Mouse (Mus musculus) hindbrain, embryonic 10.5 days (tissue): ENCODE results near the gene Rcor3. TPM values are rescaled to one million over a fixed set of nuclear protein-coding genes. Genes with fewer than 3 reads are reported as not detected.

Experiments used
- DNase-seq: peaks from one replicate; pipeline ENCODE4 v3.0.0-alpha.2; 2017; ENCODE audit warnings: low spot score
- H3K27ac ChIP-seq: fragments of 300-500 bp; sonication (generic); 2 replicates; pipeline ENCODE4 v1.5.1; 2016; ENCODE audit warnings: mild to moderate bottlenecking, moderate library complexity
- H3K27me3 ChIP-seq: fragments of 300-500 bp; sonication (generic); 2 replicates; pipeline ENCODE4 v1.6.1; 2016; ENCODE audit warnings: mild to moderate bottlenecking; ENCODE audit not compliant: poor library complexity, insufficient read depth, severe bottlenecking
- H3K36me3 ChIP-seq: fragments of 300-500 bp; sonication (generic); 2 replicates; pipeline ENCODE4 v1.6.1; 2016; ENCODE audit warnings: mild to moderate bottlenecking, moderate library complexity
- H3K4me1 ChIP-seq: fragments of 300-500 bp; sonication (generic); replicated peaks from 2 replicates; pipeline ENCODE4 v1.6.1; 2016; ENCODE audit warnings: mild to moderate bottlenecking
- H3K4me3 ChIP-seq: fragments of 300-500 bp; sonication (generic); 2 replicates; pipeline ENCODE4 v1.5.1; 2016; ENCODE audit warnings: mild to moderate bottlenecking, moderate library complexity
- H3K9me3 ChIP-seq: fragments of 300-500 bp; sonication (generic); 2 replicates; pipeline ENCODE4 v1.6.1; 2016; ENCODE audit warnings: mild to moderate bottlenecking, moderate library complexity
- WGBS: fragments of 180-500 bp; shearing (Covaris S2); methylation state at CpG from one replicate; pipeline ENCODE4 v1.1.7; 2016; 5-methylcytosine and 5-hydroxymethylcytosine counted together
- polyA plus RNA-seq: library from polyadenylated mRNA; unstranded; fragments of >200 nt; fragmentation: Nextera tagmentation; extraction: Ambion mirVana; gene quantifications from 2 replicates; pipeline ENCODE4 v1.2.1, GENCODE M21; 2016

Rcor3 gene
- polyA plus RNA-seq, 1 experiment from 2014 or later = 15.1 TPM

DNA sequence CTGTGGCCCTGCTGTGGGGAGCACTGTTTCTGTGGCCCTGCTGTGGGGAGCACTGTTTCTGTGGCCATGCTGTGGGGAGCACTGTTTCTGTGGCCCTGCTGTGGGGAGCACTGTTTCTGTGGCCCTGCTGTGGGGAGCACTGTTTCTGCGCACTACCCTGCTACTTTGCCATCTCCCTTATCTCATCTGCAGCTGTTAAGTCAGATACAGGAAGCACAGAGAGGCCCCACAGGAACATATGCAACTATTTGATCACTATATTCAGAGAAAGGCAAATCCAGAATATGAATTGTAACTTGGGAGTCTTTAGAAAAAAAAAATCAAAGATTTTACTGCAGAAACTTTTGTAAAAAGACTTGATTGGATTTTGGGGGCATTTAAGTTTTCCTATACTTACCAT is 22.5 kb downstream of the Rcor3 start:
- peaks cover 90% of the 10 kb centered on the region for H3K36me3 ChIP-seq
- DNase-seq = no peak
- H3K4me1 ChIP-seq = no peaks in the 10 kb centered on the region
- H3K27ac ChIP-seq = no peak overlapping the region
- 95% methylated on average over 1 of the region's 1 CpGs for WGBS
- no peak overlapping the region for H3K4me3 ChIP-seq
- no peaks in the 10 kb centered on the region for H3K27me3 ChIP-seq
- H3K9me3 ChIP-seq = no peaks in the 10 kb centered on the region

DNA sequence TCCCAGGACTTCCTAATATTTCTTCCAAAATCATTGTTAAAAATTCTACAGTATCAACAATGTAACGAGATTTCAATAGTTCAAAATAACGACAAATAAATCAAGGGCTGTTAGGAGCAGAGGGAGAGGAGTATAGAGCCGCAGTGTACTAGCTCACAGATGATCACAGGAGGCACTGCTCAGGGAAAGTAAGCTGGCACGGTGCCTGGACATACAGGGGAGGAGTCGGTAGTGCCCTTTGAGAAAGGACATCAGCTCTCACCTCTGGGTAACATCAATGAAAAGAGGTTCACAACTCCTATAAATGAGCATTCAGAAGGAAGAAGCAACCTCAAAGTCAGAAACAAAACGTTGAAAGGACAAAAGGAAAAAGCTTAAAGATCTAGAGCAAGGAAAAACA is 28.7 kb downstream of the Rcor3 start:
- WGBS = 87% methylated on average over 6 of the region's 6 CpGs
- Histone ChIP-seq H3K4me3 (no peak overlapping the region), H3K27ac (no peak overlapping the region), H3K4me1 (no peaks in the 10 kb centered on the region), H3K27me3 (no peaks in the 10 kb centered on the region), H3K9me3 (no peaks in the 10 kb centered on the region), H3K36me3 (peaks cover 55% of the 10 kb centered on the region)
- DNase-seq = no peak

DNA sequence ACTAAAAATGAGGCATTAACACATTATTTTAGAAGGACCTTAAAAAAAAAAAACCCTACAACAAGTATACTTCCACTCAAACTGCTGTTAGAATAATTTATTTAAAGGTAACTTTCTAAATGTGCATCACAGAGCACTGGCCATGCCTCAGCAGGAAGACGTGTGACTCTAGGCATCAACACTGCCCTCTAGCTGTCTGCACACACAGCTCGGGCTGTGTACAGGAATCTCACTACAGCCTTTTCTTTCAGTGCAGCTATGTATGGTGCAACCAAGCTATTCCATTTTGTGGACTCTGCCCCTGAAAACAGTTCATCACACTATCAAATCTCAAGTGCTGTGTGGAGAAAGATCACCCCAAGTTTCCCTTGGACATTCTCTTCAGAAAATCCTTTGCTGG is 30.5 kb downstream of the Rcor3 start:
- Histone ChIP-seq H3K4me1 (no peaks in the 10 kb centered on the region), H3K27ac (no peak overlapping the region), H3K36me3 (peaks cover 49% of the 10 kb centered on the region), H3K9me3 (no peaks in the 10 kb centered on the region), H3K4me3 (no peak overlapping the region), H3K27me3 (no peaks in the 10 kb centered on the region)
- 17% methylated on average over 2 of the region's 2 CpGs for WGBS
- DNase-seq = no peak

DNA sequence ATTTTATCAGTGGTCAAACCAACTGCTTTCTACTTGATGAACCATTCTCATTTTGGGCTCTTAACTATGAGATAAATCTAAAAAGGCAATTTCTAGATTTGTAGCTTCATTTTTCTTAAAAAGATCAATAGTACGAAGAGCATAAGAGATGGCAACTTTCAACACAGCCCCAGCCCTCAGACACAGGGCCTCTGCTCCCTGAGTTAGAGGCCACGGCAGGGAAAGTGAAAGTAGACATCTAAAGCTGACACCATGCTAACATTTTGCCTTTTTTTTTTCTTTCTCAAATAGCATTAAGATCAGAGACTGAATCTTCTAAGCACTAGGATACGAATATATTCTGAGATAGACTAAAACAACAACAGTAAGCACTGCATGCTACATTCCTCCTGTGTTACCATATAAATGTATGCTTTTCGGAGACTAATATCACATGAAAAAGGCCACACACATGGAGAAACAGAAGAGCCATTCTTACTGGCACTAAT is 31.9 kb downstream of the Rcor3 start:
- no peak for DNase-seq
- Histone ChIP-seq H3K4me3 (no peak overlapping the region), H3K27me3 (no peaks in the 10 kb centered on the region), H3K27ac (no peak overlapping the region), H3K9me3 (no peaks in the 10 kb centered on the region), H3K4me1 (no peaks in the 10 kb centered on the region), H3K36me3 (peaks cover 44% of the 10 kb centered on the region)
- WGBS = 84% methylated on average over 4 of the region's 4 CpGs

DNA sequence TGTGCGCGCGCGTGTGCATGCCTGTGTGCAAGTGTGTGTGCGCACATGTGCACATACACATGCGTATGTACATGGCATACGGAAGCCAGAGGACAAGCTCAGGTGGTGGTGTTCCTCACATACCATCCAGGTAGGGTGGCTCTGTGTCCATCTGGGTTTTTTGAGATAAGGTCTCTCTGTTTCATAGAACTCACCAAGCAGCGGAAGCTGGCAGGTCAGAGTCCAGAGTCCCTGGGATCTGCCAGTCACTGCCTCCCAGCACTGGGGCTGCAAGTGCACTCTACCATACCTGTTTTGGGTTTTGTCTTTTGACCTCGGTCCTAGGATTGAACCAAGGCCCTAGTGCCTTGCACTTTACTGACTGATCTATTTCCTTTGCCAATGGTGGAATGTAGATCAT is 33.8 kb downstream of the Rcor3 start:
- WGBS = 97% methylated on average over 9 of the region's 9 CpGs
- Histone ChIP-seq H3K27me3 (no peaks in the 10 kb centered on the region), H3K27ac (no peak overlapping the region), H3K4me3 (no peak overlapping the region), H3K4me1 (no peaks in the 10 kb centered on the region), H3K9me3 (no peaks in the 10 kb centered on the region), H3K36me3 (peaks cover 39% of the 10 kb centered on the region)
- no peak for DNase-seq

DNA sequence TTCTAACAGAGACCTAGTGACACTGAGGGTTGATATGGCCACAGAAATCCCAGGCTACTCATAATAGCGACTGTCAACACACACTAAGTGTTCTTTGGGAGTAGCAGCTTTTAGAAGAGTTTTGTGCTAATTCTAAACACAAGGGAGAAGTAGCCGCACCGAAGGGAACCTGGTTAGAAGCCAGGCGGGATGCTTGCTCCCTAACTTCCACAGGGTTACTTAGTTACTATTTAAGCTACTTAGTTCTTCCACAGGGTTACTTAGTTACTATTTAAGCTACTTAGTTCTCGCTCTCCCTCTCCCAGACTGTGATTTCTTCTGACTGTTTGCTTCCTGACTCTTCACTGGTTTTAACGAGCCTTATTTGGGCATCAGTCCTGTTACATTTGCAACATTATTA is 34.7 kb downstream of the Rcor3 start:
- peaks cover 37% of the 10 kb centered on the region for H3K36me3 ChIP-seq
- no peak overlapping the region for H3K4me3 ChIP-seq
- H3K4me1 ChIP-seq = no peaks in the 10 kb centered on the region
- H3K27me3 ChIP-seq = no peaks in the 10 kb centered on the region
- H3K27ac ChIP-seq = no peak overlapping the region
- no peak for DNase-seq
- 79% methylated on average over 6 of the region's 6 CpGs for WGBS
- no peaks in the 10 kb centered on the region for H3K9me3 ChIP-seq

DNA sequence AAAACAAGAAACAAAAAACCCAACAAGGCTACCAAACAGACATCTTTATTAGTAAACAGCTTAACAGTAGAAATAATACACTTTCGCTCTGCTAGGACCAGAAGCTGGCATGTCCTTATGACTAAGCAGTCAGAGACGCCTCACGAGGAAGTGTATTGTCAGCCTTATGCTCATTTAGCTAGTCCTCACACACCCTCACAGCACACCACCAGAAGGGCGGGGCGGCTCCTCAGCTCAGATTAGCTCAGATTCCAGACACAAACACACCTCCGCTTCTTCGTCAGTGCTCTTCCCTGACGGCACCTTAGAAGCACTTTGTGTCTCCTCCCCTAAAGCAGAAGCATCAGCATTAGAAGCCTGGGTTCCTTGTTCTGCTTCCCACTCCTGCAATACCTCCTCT is 36.5 kb downstream of the Rcor3 start:
- DNase-seq = no peak
- Histone ChIP-seq H3K4me3 (no peak overlapping the region), H3K27ac (no peak overlapping the region), H3K36me3 (peaks cover 36% of the 10 kb centered on the region), H3K9me3 (no peaks in the 10 kb centered on the region), H3K27me3 (no peaks in the 10 kb centered on the region), H3K4me1 (no peaks in the 10 kb centered on the region)
- WGBS = 90% methylated on average over 8 of the region's 8 CpGs

DNA sequence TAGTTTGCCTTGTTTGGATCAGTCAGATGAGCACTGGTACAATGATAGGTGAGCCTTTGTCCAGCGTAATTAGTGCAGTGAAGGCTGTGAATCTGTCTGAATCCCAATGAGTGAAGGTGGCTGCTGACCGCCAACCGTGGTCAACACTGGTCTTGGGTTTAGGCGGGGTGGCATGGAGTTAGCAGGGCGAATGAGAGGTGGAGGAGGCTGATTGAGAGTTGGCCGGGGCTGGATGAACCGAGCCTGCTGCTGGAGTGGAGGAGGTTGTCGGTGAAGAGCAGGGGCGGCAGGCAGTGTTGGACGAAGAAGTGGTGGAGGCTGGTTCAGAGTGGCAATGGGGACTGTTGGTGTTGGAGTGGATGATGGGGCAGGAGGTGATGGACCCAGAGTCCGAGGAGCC is 37.1 kb downstream of the Rcor3 start:
- WGBS = 90% methylated on average over 11 of the region's 11 CpGs
- H3K4me1 ChIP-seq = no peaks in the 10 kb centered on the region
- no peak overlapping the region for H3K27ac ChIP-seq
- no peak overlapping the region for H3K4me3 ChIP-seq
- no peak for DNase-seq
- H3K27me3 ChIP-seq = no peaks in the 10 kb centered on the region
- H3K36me3 ChIP-seq = peaks cover 36% of the 10 kb centered on the region
- H3K9me3 ChIP-seq = no peaks in the 10 kb centered on the region

DNA sequence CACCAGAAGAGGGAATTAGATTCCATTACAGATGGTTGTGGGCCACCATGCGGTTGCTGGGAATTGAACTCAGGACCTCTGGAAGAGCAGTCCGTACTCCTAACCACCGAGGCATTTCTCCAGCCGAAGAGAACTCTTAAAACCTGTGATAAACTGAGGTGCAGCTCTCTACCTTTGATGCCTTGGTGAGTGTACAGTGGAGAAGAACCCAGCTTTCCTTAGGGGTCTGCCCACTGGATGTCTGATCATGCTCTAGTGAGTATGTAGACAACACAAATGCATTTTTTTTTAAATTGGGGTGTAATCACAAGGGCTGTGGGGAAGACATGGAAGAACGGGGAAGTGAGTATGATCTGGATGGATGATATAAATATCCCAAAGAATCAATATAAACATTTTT is 42.2 kb downstream of the Rcor3 start:
- H3K4me3 ChIP-seq = no peak overlapping the region
- H3K9me3 ChIP-seq = no peaks in the 10 kb centered on the region
- H3K27me3 ChIP-seq = peaks cover 20% of the 10 kb centered on the region
- WGBS = 92% methylated on average over 5 of the region's 5 CpGs
- peaks cover 13% of the 10 kb centered on the region for H3K36me3 ChIP-seq
- no peak for DNase-seq
- H3K4me1 ChIP-seq = peaks cover 14% of the 10 kb centered on the region
- H3K27ac ChIP-seq = no peak overlapping the region

DNA sequence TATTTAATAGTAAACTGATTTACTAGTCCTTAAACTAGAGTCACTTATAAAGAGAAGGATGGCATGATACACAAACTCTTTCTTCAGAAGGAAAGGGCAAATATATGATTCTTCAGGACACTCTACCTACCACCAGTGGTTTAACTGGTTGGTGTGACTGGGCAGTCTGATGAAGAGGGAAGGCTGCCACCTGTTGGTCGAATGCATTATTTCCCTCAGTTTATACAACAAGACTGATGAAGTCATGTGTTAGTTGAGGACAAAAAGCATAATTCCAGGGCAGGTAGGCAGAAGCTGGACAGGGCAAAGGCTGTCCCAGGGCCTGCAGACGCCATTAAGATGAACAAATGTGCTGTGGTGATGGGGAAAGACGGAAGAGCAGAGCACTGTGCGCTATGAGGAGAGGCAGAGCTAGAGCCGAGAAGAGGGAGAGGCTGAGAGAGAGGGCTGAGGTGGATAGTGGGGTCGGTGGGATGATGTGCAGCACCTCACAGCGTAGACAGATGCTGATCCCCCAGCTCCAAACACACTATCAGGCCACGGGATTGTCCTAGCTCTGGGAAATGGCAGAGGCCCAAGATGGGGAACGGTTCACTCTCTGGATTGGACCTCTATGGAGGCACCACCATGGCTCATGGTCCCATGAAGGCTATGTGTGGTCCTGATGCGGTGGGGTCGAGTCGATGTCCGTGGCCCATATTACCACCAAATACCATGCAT is 43.3 kb downstream of the Rcor3 start:
- peak; percentile 50 for DNase-seq
- Histone ChIP-seq H3K4me3 (no peak overlapping the region), H3K27ac (no peak overlapping the region), H3K27me3 (peaks cover 30% of the 10 kb centered on the region), H3K9me3 (no peaks in the 10 kb centered on the region), H3K36me3 (peaks cover 9% of the 10 kb centered on the region; the same call in 1 of the 2 replicates), H3K4me1 (peaks cover 14% of the 10 kb centered on the region)
- WGBS = 65% methylated on average over 13 of the region's 13 CpGs

DNA sequence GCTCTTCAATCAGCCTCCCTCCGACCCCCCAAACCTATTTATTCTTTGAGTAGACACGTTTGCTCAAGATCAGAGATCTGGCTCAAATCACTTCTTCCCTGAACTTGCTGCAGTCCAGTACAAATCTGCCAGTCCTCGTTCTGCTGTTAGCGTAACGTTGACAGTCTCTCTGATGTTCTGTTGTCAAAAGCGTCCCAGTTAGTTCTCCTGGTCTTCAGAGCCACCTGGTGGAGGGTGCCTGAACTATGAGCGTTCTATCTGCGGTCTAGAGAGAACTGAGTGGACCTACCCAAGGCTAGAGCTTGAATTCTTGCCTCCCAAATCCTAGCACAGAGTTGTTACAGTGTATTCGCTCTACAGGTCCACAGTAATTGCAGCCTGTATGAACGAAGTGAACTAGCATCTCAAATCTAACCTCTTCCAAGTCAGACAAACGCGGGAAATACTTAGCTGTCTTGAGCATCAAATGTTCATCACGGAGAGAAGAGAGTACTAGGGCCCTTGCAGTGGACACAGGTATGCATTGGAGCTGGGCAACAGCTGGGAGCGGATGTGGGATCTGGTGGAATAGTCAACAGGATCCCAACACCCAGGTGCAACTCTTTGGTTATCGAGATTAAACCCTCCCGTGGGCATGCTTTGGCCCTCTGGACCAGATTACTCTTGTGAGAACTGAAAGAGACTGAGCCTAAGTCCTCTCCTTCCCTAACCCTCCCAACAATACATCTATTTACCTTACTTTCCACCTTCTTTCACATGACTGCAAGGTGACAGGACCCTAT is 44.8 kb downstream of the Rcor3 start:
- no peak overlapping the region for H3K27ac ChIP-seq
- no peaks in the 10 kb centered on the region for H3K9me3 ChIP-seq
- peaks cover 37% of the 10 kb centered on the region for H3K27me3 ChIP-seq
- peaks cover 3% of the 10 kb centered on the region; the same call in 1 of the 2 replicates for H3K36me3 ChIP-seq
- H3K4me1 ChIP-seq = peaks cover 20% of the 10 kb centered on the region
- peak overlapping the region; percentile 66 for H3K4me3 ChIP-seq
- peak; percentile 79 for DNase-seq
- WGBS = 33% methylated on average over 16 of the region's 16 CpGs

DNA sequence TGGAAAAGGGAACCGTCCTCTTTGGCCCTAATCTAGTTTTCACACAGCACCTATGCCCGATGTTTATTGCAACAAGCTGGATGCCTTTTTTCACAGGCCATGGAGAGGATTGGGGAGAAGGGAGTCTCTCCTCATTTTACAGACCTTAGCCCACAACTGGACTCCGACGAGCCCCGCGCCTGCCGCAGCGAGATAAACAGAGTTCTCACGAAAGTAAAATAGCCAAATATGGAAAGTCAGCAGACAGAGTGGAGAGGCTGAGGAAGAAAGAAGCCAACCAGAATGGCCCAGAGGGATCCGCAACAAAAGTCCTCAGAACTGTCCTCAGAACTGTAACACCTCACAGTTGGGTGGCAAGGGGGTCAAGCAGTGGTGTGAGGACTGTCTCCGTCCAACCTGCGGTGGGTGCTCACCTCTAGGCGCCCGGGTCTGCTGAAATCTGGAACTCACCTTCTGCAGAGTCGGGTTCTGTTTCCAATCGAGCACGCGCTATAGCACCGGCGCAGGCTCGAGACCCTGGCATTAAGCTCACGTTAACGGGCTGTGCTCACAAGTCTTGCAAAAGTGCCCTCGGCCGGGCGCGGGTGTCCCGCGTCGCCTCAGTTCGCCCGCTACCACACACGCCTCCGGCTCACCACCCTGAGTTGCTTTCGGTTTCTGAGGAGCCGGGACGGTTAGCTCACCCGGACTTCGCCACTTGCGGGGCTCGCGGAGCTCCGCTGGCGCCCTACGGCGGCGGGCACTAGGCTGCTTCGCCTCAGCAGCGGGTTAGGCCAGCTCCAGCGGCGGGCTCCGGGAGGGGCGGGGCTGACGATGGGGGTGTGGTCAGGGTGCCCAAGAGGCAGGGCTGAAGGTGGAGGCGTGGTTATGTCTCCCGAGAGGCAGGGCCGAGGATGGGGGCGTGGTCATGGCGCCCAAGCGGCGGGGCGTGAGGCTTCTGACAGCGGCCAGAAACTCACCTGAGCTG is 45.8 kb downstream of the Rcor3 start, which contains the start of gene Traf5:
Gene Traf5 (minus strand): TSS at position 754 of the 967 bp plus-strand sequence.
- H3K36me3 ChIP-seq = no peaks in the 10 kb centered on the region
- H3K9me3 ChIP-seq = no peaks in the 10 kb centered on the region
- H3K4me3 ChIP-seq = peak within 1 kb of the TSS; percentile 66
- H3K4me1 ChIP-seq = peaks cover 20% of the 10 kb centered on the region
- H3K27ac ChIP-seq = peak within 1 kb of the TSS; percentile 83
- 3% methylated on average over 63 of the region's 63 CpGs for WGBS
- DNase-seq = peak; percentile 94
- peaks cover 37% of the 10 kb centered on the region for H3K27me3 ChIP-seq
